Mouse (Mus musculus): ENCODE results near the gene Gc. TPM values are rescaled to one million over a fixed set of nuclear protein-coding genes. Genes with fewer than 3 reads are reported as not detected.

The Gc gene
- polyA plus RNA-seq (2012; rRNA removed) = 28.0 and 42.2 TPM in 2 replicates

- no peak for DNase-seq (ENCODE audit: low read depth)
Measured at GRCm38 (mm10) chr5:89457554-89458062, at the start of gene Gc. Gene Gc (minus strand): TSS chr5:89457898.

- DNase-seq (ENCODE audit: low read depth) = no peak
Measured at GRCm38 (mm10) chr5:89500182-89500581, 42.5 kb upstream of the Gc start.

- DNase-seq (ENCODE audit: low read depth) = no peak
Measured at GRCm38 (mm10) chr5:89492560-89492959, 34.9 kb upstream of the Gc start.

GRCm38 (mm10) chr5:89470483-89470882 lies 12.8 kb upstream of the Gc start:
- DNase-seq (ENCODE audit: low read depth) = no peak

GRCm38 (mm10) chr5:89467886-89468285 lies 10.2 kb upstream of the Gc start:
- DNase-seq (ENCODE audit: low read depth) = no peak

GRCm38 (mm10) chr5:89467045-89467444 lies 9.3 kb upstream of the Gc start:
- DNase-seq (ENCODE audit: low read depth) = no peak

- DNase-seq (ENCODE audit: low read depth) = no peak
Measured at GRCm38 (mm10) chr5:89466275-89466674, 8.6 kb upstream of the Gc start.

- no peak for DNase-seq (ENCODE audit: low read depth)
Measured at GRCm38 (mm10) chr5:89461817-89462216, 4.1 kb upstream of the Gc start.

GRCm38 (mm10) chr5:89459591-89459990 lies 1.9 kb upstream of the Gc start:
- peak; percentile 44 for DNase-seq (ENCODE audit: low read depth)

GRCm38 (mm10) chr5:89458987-89459386 lies 1.3 kb upstream of the Gc start:
- no peak for DNase-seq (ENCODE audit: low read depth)

- no peak for DNase-seq (ENCODE audit: low read depth)
Measured at GRCm38 (mm10) chr5:89455526-89455925, 2.2 kb downstream of the Gc start.

GRCm38 (mm10) chr5:89450798-89451197 lies 6.9 kb downstream of the Gc start:
- DNase-seq (ENCODE audit: low read depth) = no peak

GRCm38 (mm10) chr5:89449325-89449724 lies 8.4 kb downstream of the Gc start:
- no peak for DNase-seq (ENCODE audit: low read depth)

- no peak for DNase-seq (ENCODE audit: low read depth)
Measured at GRCm38 (mm10) chr5:89447978-89448377, 9.7 kb downstream of the Gc start.

- no peak for DNase-seq (ENCODE audit: low read depth)
Measured at GRCm38 (mm10) chr5:89444360-89444759, 13.3 kb downstream of the Gc start.

- DNase-seq (ENCODE audit: low read depth) = no peak
Measured at GRCm38 (mm10) chr5:89411536-89411935, 46.2 kb downstream of the Gc start.

GRCm38 (mm10) chr5:89407376-89408082 lies 50.2 kb downstream of the Gc start:
- no peak for DNase-seq (ENCODE audit: low read depth)

GRCm38 (mm10) chr5:89405132-89405531 lies 52.6 kb downstream of the Gc start:
- no peak for DNase-seq (ENCODE audit: low read depth)

- no peak for DNase-seq (ENCODE audit: low read depth)
Measured at GRCm38 (mm10) chr5:89390405-89390804, 67.3 kb downstream of the Gc start.

- no peak for DNase-seq (ENCODE audit: low read depth)
Measured at GRCm38 (mm10) chr5:89384204-89384603, 73.5 kb downstream of the Gc start.

GRCm38 (mm10) chr5:89381340-89381739 lies 76.4 kb downstream of the Gc start:
- DNase-seq (ENCODE audit: low read depth) = no peak

GRCm38 (mm10) chr5:89370140-89370539 lies 87.6 kb downstream of the Gc start:
- DNase-seq (ENCODE audit: low read depth) = no peak

- DNase-seq (ENCODE audit: low read depth) = no peak
Measured at GRCm38 (mm10) chr5:89368045-89368743, 89.5 kb downstream of the Gc start.

Data from gonadal fat pad, adult 2 months (tissue).